Mouse (Mus musculus): Measurements from ENCODE around the gene Cd37. TPM values are rescaled to one million over a fixed set of nuclear protein-coding genes. Genes with fewer than 3 reads are reported as not detected.
"Not testable (repeated sequence)": the region's sequence is repeated elsewhere in the genome, so short reads cannot be mapped to it uniquely, and the experiment has no call there.

Cd37 gene
- total RNA-seq (2021), result 1 to 10 TPM; 2.9 to 3.2 TPM

DNA sequence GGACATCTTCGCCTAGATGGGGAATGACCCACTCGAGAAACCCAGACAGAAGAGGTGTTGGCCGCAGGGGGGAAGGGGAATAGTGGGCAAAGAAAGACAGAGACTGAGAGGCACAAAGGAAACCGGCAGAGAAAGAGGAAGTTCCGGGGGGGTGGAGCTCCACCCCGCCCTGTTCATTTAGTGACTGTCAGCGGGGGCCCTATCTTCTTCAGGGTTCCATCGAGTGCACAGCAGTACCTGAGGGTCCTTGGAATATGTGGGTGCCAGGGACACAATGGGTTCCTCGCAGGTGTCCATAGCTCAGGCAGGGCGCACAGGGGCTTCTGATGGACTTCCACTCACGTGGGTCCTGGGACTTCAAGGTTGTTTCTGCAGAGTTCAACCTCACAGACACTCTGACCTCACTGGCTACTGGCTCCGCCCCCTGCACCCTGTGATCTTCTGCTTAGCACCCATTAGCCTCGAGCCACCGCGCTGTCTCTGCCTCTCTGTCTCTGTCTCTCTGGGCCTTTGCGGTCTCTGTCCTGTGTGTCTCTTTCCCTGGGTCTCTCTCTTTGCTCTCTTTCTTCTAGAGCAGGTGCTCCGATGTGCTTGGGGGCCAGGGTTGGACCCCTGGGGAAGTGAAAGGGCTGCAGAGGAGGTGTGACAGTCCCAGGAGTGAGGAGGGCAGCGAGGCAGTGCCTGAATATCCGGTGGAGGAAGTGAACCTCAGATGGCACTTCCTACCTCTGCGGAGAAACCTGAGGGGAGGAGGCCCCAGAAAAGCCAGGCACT is at the start of gene Cd37:
TSS of gene Cd37 (minus strand) at position 393 of the 774 bp plus-strand sequence.
- no peak for DNase-seq (ENCODE audit: low spot score)
- intact Hi-C loops (cut with DNase I), result no loop called here

DNA sequence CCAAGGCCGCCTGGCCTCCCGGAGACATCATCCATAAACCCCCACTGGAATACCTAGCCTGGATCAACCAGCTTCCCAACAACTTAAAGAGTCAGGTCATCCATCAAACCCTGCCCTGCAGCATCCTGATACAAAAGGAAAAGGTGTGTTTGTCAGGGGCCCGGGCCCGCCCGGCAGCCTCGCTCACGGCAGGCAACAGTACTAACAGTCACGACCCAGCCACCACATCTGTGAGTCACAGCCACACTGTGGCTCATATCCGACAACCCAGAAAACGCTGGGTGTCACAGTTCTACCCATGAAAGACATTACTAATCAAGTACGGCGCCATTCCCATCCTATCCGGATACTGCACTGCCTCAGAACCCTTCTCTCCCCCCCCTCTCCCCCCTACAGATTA is 47.6 kb upstream of the Cd37 start:
- no peak for DNase-seq (ENCODE audit: low spot score)
- intact Hi-C loops (cut with DNase I), result no loop called here

DNA sequence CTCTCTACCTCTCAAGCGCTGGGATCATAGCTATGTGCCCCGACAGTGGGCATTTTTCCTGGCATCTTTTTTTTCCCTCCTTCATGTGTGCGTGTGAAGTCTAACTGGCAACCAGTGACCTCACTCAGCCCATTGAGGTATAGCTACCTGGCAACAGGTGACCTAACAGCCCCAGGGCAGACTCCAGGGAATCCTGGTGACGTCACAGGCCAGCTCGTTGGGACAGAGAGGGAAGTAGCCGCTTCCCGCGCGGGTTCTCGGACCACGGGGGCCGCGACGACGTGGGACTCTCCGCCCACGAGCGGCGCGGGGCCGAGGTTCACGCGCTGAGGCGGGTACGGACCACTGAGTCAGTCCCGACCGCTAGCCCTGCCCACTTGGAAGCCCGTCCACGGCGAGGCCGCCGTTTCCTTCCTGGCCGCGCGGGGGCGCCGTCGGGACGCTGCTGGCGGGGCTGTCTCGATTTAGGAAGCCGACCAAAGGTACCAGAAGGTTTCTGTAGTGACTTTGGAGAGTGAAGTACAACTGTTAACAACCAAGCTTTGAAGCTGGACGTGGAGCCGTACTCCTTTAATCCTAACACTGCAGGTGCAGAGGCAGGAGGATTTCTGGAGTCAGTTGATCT is 38.3 kb upstream of the Cd37 start, which contains the start of gene Slc6a21:
TSS of gene Slc6a21 (plus strand) at position 378 of the 625 bp plus-strand sequence.
- DNase-seq (ENCODE audit: low spot score), result peak; percentile 35
- intact Hi-C loops (cut with DNase I), result no loop called here

DNA sequence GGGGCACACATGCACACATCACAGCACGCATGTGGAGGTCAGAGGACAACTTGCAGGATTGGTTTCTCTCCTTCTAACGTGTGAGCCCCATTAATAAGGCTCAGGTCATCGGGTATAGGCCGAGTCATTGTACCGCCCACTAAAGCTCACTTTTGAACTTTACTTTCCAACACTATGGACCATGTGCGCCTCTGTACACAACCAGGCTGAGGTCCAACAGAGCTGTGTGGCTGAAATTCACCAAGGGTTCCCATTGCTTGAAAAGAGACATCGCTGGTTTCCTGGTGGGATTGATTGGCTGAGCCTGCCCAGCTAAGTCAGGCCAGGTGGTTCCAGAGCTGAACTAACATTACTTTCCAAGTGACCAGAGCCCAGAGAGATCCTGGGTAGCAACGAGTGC is 34.8 kb upstream of the Cd37 start:
- intact Hi-C loops (cut with DNase I), result no loop called here
- no peak for DNase-seq (ENCODE audit: low spot score)

DNA sequence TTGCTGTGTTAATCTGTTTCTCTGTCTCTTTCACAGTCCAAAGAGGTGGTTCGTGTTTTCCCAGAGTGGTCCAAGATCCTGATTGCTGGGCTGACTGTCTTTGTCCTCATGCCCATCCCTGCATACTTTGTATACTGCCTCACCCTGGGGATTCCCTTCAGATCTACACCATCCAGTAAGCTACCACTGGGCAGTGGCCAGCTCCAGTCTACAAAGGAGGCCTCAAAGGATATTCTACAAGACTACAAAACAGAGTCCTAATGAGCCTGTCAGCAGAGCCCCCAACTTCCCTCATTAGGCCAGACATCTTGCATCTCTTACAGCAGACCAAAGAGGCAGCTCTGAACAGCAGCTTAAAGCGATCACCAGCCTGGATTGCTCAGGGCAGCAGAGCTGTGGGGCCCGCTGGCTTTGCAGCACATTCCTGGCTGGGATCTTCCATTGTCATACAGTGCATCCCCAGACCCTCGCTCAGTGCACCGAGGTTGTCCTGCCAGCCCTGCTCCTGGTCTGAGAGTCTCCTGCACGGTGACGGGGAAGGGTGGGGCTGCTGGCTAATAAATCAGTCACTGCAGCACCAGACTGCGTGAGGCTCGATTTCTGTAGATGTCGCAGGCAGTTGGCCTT is 34.0 kb upstream of the Cd37 start:
- intact Hi-C loops (cut with DNase I), result no loop called here
- DNase-seq (ENCODE audit: low spot score), result no peak

DNA sequence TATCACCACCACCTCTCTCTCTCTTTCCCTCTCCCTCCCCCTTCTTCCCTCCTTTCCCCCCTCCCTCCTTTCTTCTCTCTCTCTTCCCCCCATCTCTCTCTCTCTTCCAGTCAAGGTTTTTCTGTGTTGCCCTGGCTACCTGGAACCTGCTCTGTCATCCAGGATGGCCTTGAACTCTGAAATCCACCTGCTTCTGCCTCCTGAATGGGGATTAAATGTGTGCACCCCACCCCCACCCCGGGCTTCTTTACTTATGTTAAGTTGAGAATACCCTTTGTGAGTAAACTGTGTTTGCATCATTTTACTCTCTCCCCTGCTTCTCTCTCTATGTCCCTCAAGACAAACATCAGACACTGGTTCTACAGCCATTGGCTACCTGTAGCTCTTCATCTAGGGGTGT is 26.6 kb upstream of the Cd37 start:
- no peak for DNase-seq (ENCODE audit: low spot score)
- intact Hi-C loops (cut with DNase I), result no loop called here

DNA sequence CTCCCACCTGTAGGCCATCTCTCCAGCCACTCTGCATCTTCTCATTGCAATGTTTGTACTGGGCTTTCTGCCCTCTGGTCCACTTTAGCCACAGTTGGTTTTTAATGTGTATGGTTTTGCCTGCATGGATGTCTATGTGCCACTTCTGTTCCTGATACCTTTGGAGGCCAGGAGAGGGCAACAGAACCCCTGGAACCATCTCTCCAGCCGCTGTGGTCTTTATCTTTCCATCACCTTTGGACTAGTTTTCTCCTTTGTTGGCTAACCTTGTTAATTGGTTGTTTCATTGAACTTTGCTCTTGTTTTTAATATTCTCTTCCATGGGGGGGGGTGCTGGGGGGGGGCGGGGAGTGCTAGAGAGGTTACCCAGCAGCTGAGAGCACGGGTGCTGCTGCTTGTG is 25.4 kb upstream of the Cd37 start:
- intact Hi-C loops (cut with DNase I), result no loop called here
- DNase-seq (ENCODE audit: low spot score), result no peak

DNA sequence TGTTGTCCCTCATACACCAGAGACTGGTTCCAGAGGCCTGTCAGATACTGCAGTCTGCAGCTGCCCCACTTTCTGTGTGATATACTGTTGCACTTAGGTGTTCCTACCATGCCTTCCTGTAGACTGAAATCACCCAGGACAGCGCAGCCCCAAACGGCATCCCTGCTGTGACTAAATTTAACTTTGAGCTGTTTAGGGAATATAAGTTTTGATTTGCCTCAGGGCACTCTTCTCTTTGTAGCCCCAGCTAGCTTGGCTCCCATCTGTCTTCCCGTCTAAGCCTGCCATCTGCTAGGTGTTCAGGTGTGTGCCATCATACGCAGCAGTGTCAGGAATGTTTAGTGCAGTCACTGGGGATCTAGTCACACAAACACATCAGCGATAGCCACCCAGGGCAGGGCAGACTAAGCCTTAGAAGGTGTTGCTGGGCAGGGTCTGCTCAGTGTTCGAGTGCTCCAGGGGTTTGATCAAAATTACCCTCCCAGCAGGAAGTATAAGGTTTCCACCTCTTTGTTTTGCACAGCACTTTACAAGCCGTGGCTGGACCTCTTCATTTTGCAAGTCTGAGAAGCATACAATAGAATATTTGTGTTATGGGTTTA is 24.2 kb upstream of the Cd37 start:
- DNase-seq (ENCODE audit: low spot score), result no peak
- intact Hi-C loops (cut with DNase I), result no loop called here

DNA sequence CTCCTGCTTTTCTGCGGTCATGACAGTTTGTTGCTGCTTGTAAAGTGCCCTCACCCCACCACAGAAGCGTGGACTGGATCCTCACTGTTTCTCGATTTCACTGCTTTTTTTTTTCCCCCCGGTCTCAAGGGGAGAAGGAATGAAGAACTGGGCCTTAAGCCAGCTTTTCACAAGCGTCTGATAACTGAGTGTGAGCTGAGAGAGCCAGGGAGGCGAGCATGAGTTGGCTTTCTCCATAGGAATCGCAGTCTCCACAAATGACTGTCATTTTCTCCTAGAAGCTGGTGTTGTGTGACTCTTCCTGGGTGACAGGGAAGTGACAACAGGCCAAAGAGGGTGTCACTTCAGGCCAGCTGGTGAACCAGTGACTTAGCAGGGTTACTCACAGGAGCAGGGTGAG is 23.4 kb upstream of the Cd37 start:
- intact Hi-C loops (cut with DNase I), result no loop called here
- DNase-seq (ENCODE audit: low spot score), result no peak

DNA sequence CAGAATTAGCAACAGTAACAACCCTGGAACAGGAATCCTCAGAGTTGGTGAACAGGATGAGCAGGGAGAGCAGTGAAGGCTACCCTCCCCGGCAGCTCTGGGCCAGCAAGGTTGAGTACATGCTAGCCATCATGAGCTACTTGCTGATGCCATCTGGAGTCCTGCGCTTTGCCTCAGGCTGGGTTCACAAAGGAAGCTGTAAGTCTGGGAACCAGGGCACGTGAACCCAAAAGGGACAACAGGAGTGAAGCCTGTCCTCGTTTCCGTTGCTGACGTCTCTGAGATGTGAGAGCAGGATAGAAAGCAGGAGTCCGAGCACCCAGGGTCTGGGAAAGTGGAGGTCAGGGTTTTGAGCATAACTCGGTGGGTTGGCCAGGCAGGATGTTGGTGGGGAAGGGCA is 20.4 kb upstream of the Cd37 start:
- no peak for DNase-seq (ENCODE audit: low spot score)
- intact Hi-C loops (cut with DNase I), result no loop called here

DNA sequence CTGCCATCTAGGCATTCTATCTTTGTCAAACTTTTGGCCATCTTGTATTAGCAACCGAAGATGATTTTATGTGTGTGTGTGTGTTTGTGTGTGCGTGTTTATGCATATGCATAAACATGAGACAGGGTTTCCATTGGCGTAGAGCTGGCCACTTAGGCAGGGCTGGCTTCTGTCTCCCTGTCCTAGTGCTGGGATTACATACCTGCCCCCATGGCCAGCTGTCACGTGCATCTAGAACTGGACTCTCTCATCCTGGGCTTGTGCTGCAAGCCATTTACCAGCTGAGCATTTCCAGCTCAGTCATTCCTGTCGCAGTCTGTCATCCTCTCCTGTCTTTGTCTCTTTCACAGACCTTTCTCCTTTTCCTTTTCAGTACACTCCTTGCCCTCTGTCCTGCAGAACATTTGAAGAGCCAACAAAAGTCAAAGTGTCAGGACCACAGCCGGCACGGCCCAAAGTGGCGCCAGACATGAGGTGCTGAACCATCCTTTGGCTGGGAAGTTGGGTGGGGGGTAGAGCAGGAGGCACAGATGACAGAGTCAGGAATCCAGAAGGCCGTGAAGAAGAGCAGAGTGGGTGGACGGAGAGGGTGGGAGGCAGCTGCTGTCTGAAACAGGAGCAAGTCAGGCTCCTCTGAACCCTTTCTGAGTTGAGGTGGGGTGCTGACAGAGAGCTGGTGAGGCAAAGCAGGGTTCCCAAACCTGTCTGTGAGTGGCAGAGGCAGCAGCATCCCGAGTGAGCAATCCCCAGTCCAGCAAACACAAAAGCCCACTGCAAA is 18.3 kb upstream of the Cd37 start:
- intact Hi-C loops (cut with DNase I), result no loop called here
- DNase-seq (ENCODE audit: low spot score), result no peak

DNA sequence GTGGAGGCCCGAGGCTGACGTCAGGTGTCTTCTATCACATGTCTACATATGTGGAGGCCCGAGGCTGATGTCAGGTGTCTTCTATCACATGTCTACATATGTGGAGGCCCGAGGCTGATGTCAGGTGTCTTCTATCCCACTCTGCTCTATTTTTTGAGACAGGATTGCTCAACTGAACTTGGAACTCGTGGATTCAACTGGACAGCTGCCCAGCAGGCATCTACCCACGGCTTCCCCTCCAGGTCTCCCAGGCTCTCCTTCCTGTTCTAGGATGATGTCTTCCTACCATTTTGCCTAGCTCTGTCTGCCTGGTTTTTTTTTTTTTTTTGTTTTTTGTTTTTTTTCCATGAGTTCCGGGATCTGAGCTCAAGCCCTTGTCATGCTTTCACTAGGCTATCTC is 16.9 kb upstream of the Cd37 start:
- DNase-seq (ENCODE audit: low spot score); intact Hi-C loops (cut with DNase I): not testable (repeated sequence)

DNA sequence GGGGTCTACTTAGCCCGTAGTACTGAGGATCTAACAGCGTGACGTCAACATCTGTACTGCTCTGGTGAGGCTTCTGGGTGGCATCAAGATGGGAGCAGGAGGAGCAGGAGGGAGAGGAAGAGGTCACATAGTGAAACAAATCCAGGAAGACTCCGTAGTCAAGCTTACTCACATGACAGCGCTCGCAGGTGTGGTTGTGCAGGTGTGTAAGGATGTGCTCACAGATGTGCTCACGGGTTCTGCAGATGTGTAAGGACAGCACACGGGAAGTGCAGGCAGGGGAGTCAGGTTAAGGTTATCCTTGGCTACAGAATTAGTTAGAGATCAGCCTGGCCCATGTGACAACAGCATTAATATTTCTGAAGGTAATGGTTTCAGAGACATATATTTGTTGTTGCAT is 14.9 kb upstream of the Cd37 start:
- intact Hi-C loops (cut with DNase I), result no loop called here
- DNase-seq (ENCODE audit: low spot score), result no peak

DNA sequence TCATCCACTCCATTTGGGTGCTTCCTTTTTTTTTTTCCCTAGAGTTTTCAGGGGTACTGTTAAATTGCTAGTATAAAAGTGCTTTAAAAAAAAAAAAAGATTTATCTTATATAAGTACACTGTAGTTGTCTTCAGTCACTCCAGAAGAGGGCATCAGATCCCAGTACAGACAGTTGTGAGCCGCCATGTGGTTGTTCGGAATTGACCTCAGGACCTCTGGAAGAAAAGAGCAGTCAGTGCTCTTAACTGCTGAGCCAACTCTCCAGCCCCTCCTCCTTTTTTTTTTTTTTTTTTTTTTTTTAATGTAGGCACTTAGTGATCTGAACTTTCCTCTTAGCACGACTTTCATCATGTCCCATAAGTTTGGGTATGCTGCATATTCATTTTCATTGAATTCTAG is 8.8 kb upstream of the Cd37 start:
- no peak for DNase-seq (ENCODE audit: low spot score)
- intact Hi-C loops (cut with DNase I), result no loop called here

DNA sequence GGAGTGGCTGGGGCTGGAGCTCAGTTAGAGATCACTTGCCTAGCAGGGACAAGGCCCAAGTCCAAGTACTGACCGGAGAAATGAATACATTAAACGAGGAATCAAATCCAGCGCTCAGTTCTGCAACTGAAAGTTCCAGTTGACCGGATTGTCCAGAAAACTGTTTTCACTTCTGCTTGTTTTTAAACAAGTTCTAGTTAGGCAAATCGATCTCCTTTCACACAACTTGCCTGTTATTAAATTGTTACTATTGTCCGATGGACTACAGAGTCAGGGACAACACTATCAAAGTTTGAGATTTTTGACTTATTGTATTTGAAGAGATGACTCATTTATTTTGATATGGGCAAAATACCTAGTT is 2.5 kb upstream of the Cd37 start:
- intact Hi-C loops (cut with DNase I), result no loop called here
- DNase-seq (ENCODE audit: low spot score), result no peak

DNA sequence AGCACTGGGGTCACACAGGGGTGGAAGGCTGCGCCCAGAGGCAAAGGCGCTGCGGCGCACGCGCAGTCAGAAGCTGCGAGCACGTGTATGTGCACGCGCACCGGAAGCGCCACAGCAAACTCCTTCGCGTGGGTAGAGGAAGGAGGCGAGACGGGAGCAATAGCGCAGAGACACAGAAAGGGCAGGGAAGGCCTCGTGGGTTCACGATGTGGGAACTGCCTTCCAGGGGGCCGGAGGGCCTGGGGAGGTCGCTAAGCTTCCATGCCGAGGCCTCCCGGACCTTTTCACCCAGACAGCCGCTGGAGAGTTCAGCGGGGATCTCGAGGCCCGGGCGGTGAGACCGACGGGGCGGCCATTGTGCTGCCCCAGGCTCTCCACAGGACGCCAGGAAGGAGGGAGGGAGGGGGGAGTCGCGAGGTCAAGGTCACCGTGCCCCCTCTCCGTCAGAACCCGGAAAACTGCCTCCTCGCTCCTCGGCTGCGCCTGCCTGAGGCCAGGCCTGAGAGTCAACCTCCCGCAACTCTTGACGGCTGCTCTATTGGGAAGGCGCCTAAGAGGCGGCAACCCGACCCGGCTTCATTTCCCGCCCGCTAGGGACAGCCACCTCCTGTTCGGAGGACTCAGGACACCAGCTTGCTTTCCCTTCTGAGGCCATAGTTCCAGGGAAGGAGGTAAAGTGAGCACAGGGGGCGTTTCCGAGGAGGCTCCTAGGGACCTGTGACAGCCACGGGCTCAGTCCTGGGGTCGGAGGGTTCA is 1.9 kb upstream of the Cd37 start, which contains the start of gene Slc6a16:
TSS of gene Slc6a16 (plus strand) at position 453 of the 756 bp plus-strand sequence.
- no peak for DNase-seq (ENCODE audit: low spot score)
- intact Hi-C loops (cut with DNase I), result no loop called here

DNA sequence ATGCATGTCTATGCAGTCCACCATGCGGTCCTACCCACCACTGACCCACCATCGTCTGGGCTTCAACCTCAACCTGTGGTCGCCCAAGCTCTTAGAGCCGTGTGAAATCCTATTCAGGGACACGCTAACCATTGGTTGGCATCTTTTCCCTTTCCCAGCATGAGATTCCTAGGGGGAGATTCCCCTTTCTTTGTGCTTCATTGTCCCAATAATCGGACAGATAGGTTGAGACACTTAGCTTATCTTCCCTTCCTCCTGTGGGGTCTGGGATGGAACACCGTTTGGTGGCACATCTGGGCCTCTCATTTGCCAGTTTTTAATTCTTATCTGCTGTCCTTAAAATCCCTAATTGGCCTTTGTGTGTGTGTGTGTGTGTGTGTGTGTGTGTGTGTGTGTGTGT is 1.2 kb upstream of the Cd37 start:
- intact Hi-C loops (cut with DNase I), result no loop called here
- no peak for DNase-seq (ENCODE audit: low spot score)

DNA sequence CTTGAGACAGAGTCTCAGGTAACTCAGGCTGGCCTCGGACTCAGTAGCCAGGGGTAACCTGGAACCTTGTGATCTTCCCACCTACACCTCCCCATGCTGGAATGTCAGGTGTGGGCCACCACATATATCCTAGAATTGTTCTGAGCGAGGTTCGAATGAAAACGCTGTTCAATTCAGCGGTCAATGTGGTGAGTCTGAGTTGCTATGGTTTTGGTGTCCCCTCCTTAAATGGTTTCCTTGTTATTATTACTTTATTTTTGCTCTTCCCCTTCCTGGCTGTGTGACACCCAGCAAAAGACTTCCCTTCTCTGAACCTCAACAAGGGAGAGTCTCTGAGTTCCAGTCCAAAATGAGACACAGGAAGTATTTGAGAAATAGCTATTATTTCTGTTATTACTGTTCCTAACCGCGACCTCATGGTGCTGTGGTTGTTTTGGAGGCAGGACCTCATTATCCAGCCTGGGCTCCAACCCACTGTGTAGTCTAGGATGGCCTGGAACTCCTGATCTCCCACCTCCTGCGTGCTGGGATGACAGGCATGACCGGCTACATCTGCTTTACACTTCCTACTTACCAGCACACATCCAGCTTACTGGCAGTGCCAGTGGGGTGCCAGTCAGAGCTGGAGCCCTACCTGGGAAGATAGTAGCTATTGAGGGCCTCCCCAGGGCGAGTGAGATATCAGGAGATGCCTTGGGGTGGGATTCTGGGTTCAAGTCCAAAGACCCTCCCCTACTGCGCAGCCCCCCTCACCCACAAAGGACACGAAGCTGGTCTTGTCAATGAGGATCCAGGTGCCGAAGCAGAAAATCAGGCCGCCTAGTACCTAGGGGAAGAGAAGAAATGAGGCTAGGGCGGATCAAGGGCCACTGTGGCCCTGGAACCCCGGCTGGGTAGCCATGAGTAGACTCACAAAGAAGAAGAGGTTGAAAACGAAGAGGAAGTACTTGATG is 892 bp downstream of the Cd37 start:
- DNase-seq (ENCODE audit: low spot score), result no peak
- intact Hi-C loops (cut with DNase I), result no loop called here

Data from heart, postnatal 25 days (tissue).